Mouse (Mus musculus): ENCODE results near the gene Odf4. TPM values are rescaled to one million over a fixed set of nuclear protein-coding genes. Genes with fewer than 3 reads are reported as not detected.
A peak's percentile ranks its signal among the peaks of the same experiment; 100 is the strongest.
"Not testable (repeated sequence)": the region's sequence is repeated elsewhere in the genome, so short reads cannot be mapped to it uniquely, and the experiment has no call there.

The Odf4 gene
- polyA plus RNA-seq, 1 experiment from 2014 or later: not detected

DNA sequence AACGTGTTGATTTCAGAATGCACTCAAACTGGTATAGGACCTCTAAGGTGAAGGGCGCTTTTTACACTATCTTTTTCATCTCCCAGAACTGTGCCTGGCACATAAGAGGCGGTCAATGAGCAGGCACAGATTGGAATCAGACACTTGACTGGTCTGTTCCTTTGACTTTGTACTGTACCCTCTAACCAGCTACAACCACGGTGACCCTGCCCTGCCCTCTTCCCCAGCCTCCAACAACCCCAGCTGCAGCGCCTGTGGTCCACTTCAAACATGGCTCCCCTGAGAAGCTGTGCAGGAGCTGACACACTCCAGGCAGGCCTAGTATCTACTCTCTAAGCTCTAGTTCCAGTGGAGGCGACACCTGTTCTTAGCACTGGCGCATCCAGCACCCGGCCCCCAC, 15.8 kb upstream of the Odf4 start:
- no peak for ATAC-seq (ENCODE audit: low FRiP score, low read depth)
- no peak overlapping the region for H3K4me3 ChIP-seq
- whole genome bisulfite sequencing: 93% methylated on average over 8 of the region's 8 CpGs

DNA sequence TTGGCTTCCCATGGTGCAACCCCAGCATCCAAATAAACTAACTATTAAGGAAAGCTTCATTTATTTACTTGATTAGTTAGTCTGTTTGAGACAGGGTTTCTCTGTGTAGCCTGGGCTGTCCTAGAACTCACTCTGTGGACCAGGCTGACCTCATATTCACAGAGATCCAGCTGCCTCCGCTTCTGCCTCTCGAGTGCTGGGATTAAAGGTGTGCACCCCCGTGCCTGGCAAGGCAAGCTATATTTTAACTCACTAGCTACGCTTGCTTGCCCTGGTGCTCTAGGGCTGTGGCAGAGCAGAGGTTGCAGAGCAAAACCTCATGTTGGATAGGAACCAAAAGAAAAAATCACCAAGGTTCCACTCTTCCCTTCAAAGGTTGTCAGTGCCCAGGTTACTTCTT, 13.6 kb upstream of the Odf4 start:
- H3K9me3 ChIP-seq: no peaks in the 10 kb centered on the region
- WGBS: 70% methylated on average over 4 of the region's 4 CpGs
- peaks cover 4% of the 10 kb centered on the region for H3K4me1 ChIP-seq
- H3K9ac ChIP-seq: peak overlapping the region; percentile 63
- ATAC-seq (ENCODE audit: low FRiP score, low read depth): no peak
- no peaks in the 10 kb centered on the region for H3K27me3 ChIP-seq (replicated peaks)
- H3K36me3 ChIP-seq: no peaks in the 10 kb centered on the region
- peak overlapping the region; percentile 66 for H3K4me2 ChIP-seq (replicated peaks)
- H3K4me3 ChIP-seq: peak overlapping the region; percentile 43
- no peak overlapping the region for H3K27ac ChIP-seq

More for the DNA sequence above, 15.8 kb upstream of the Odf4 start:
- Histone ChIP-seq H3K9ac (no peak overlapping the region), H3K9me3 (no peaks in the 10 kb centered on the region), H3K27me3 (replicated peaks) (peaks cover 12% of the 10 kb centered on the region), H3K36me3 (no peaks in the 10 kb centered on the region), H3K27ac (no peak overlapping the region), H3K4me1 (peaks cover 10% of the 10 kb centered on the region), H3K4me2 (replicated peaks) (no peak overlapping the region)

DNA sequence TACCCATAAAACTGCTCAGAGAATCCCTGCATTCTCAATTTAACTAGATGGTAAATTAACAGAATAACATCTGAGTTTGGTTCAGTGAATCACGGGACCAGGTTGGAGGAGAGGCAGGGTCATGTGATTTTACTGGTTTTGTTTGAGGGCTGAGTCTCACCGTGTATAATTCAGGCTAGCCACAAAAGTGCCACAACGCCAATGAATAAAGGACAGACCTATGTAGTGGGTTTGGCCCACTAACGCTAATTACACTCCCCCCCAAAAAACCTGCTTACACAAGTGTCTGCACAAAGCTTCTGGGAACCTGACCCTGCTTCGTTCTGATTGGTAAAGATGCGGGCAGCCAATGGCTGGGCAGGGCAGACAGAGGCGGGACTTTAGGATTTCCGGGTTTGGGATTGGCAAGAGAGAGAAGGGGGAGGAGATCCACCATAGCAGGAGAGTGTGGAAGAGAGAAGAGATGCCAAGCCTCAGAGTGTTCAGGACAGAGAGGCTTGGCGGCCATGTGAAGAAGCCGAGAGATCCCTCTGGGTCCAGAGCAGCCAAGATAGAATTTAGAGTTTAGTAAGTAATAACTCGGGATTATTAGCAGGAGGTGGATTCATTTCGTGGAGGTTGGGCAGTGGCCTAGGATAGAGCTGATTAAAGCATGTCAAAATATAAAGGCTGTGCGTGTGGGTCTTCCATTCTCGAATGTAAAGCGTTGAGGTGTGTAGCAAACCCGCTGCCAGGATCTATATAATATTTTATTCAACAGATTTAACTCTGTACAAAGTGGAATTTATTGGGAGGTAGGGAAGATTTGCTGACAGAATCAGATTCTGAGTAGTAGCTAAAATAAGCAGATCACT, 12.8 kb upstream of the Odf4 start:
- no peak overlapping the region for H3K27ac ChIP-seq
- ATAC-seq (ENCODE audit: low FRiP score, low read depth): peak; percentile 100
- no peaks in the 10 kb centered on the region for H3K36me3 ChIP-seq
- peak overlapping the region; percentile 66 for H3K4me2 ChIP-seq (replicated peaks)
- H3K27me3 ChIP-seq (replicated peaks): no peaks in the 10 kb centered on the region
- peak overlapping the region; percentile 63 for H3K9ac ChIP-seq
- H3K4me3 ChIP-seq: peak overlapping the region; percentile 43
- H3K4me1 ChIP-seq: peaks cover 4% of the 10 kb centered on the region
- 5% methylated on average over 16 of the region's 16 CpGs for WGBS
- no peaks in the 10 kb centered on the region for H3K9me3 ChIP-seq

DNA sequence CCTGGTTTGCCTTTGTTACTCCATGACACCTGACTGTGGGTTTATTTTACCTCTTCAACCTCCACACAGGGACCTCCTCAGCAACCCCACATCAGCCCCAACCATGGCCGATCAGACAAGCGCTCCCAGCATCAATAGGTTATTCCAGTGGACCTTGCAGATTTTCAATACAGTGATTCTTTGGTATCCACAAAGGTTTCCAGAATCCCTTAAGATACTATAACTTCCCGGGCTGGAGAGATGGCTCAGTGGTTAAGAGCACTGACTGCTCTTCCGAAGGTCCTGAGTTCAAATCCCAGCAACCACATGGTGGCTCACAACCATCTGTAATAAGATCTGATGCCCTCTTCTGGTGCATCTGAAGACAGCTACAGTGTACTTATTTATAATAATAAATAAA, 10.1 kb upstream of the Odf4 start:
- H3K27me3 ChIP-seq (replicated peaks); ATAC-seq (ENCODE audit: low FRiP score, low read depth); H3K4me1 ChIP-seq; H3K9ac ChIP-seq; H3K4me2 ChIP-seq (replicated peaks); H3K27ac ChIP-seq; H3K4me3 ChIP-seq; H3K36me3 ChIP-seq; H3K9me3 ChIP-seq: not testable (repeated sequence)
- 87% methylated on average over 4 of the region's 4 CpGs for WGBS

GRCm38 (mm10) chr11:68933885-68934507, 7.1 kb upstream of the Odf4 start:
- Histone ChIP-seq H3K27me3 (replicated peaks) (no peaks in the 10 kb centered on the region), H3K9ac (no peak overlapping the region), H3K27ac (no peak overlapping the region), H3K4me1 (no peaks in the 10 kb centered on the region), H3K36me3 (no peaks in the 10 kb centered on the region), H3K9me3 (no peaks in the 10 kb centered on the region), H3K4me2 (replicated peaks) (no peak overlapping the region), H3K4me3 (no peak overlapping the region)
- no peak for ATAC-seq (ENCODE audit: low FRiP score, low read depth)
- WGBS: 75% methylated on average over 5 of the region's 5 CpGs

DNA sequence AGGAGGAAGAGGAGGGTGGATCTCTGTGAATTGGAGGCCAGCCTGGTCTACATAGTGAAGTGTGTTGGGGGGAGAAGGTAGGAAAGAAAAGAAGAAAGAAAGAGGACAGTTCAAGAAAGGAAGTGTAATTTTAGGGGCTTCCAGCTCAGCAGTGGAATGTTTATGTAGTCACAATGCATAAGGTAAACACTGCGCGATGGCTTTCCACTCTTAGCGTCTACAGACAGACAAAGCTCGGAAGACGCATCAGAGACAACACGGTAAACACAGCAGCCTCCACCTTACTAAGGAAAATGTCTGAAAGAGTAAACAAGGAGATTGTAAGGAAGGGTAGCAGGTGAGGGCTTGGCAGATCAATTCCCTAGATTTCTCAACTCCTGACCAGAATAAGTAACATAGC, 3.1 kb upstream of the Odf4 start:
- H3K4me1 ChIP-seq: no peaks in the 10 kb centered on the region
- WGBS: 84% methylated on average over 6 of the region's 6 CpGs
- no peaks in the 10 kb centered on the region for H3K9me3 ChIP-seq
- ATAC-seq (ENCODE audit: low FRiP score, low read depth): no peak
- H3K9ac ChIP-seq: no peak overlapping the region
- no peaks in the 10 kb centered on the region for H3K36me3 ChIP-seq
- H3K27me3 ChIP-seq (replicated peaks): no peaks in the 10 kb centered on the region
- H3K27ac ChIP-seq: no peak overlapping the region
- H3K4me3 ChIP-seq: no peak overlapping the region
- H3K4me2 ChIP-seq (replicated peaks): no peak overlapping the region

DNA sequence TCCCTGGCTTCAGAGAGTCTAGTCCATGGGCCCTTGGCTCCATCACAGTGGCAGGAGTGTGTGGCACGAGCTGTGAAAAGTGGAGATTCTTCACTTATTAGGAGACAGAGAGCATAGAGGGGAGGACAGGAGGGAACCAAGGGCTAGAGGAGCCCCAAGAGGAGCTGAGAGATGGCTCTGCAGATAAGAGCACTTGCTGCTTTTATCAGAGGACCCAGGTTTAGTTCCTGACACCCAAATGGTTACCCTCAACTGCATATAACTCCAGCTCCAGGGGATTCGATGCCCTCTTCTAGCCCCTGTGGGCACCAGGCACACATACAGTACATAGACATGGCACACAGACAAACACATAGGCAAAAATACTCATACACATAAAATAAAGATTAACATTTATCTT, 2.1 kb downstream of the Odf4 start:
- Histone ChIP-seq H3K36me3 (no peaks in the 10 kb centered on the region), H3K4me3 (no peak overlapping the region), H3K4me2 (replicated peaks) (no peak overlapping the region), H3K27me3 (replicated peaks) (no peaks in the 10 kb centered on the region), H3K27ac (no peak overlapping the region), H3K4me1 (0 out of 2 replicates have a peak, but pooled peaks cover 2% of the 10 kb centered on the region), H3K9ac (no peak overlapping the region), H3K9me3 (no peaks in the 10 kb centered on the region)
- ATAC-seq (ENCODE audit: low FRiP score, low read depth): no peak
- WGBS: 82% methylated on average over 2 of the region's 2 CpGs

DNA sequence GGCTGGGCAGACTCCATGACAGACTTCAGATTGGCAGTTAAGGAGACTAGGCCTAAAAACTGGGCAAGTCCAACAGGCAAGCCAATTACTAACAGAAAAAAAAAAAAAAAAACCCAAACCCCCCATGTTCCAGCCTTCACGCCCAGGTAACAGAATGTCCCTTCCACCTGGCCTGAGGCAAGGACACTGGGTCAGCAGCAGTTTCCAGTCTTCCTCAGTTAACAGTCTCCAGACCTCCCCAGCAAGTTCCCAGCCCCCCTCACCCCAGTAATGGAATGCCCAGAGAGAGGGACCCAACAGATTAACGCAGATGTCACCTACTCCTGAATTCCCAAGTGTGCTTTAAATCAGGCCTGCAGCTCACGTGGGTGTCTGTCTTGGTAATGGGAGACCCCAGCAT, 3.7 kb downstream of the Odf4 start:
- WGBS: 52% methylated on average over 3 of the region's 3 CpGs
- Histone ChIP-seq H3K36me3 (no peaks in the 10 kb centered on the region), H3K4me1 (0 out of 2 replicates have a peak, but pooled peaks cover 2% of the 10 kb centered on the region), H3K4me3 (no peak overlapping the region), H3K9ac (no peak overlapping the region), H3K9me3 (no peaks in the 10 kb centered on the region), H3K27me3 (replicated peaks) (no peaks in the 10 kb centered on the region), H3K27ac (no peak overlapping the region), H3K4me2 (replicated peaks) (no peak overlapping the region)
- ATAC-seq (ENCODE audit: low FRiP score, low read depth): no peak

- H3K9ac ChIP-seq: no peak overlapping the region
- H3K36me3 ChIP-seq: no peaks in the 10 kb centered on the region
- no peak overlapping the region for H3K27ac ChIP-seq
- no peak overlapping the region for H3K4me3 ChIP-seq
- ATAC-seq (ENCODE audit: low FRiP score, low read depth): no peak
- no peaks in the 10 kb centered on the region for H3K4me1 ChIP-seq
- H3K9me3 ChIP-seq: no peaks in the 10 kb centered on the region
- no peak overlapping the region for H3K4me2 ChIP-seq (replicated peaks)
- 87% methylated on average over 4 of the region's 4 CpGs for WGBS
- H3K27me3 ChIP-seq (replicated peaks): no peaks in the 10 kb centered on the region
Measured at GRCm38 (mm10) chr11:68914566-68914965, 12.3 kb downstream of the Odf4 start.

DNA sequence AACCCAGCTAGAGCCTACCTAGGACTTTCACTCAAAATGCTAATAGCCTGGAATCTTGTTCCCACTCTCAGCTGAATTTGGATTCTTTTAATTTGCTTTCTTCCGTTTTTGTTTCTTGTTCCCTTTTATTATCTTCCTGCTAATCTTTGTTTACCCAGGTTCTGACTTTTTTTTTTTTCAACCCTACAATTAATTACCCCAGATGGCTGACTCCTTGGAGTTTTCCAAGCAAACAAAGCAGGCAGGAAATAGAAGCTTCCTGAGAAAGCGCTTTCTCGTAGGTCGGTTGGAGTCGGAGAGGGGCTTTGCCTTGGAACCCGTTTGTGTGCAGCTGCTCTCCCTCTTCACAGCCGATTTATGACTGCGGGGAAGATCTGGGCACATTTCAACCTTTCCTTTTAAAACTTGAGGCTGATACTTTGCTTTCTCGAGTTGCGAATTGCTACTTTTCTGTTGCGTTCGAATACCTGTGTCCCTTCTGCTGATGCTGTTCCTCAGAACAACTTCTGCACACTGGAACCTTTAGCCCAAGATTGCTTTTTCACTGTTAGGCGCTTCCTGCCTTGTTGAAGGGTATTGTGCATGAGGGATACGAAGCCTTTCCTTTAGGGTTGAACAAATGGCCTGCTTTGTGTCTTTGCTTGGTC, 15.2 kb downstream of the Odf4 start:
- H3K4me2 ChIP-seq (replicated peaks): no peak overlapping the region
- H3K36me3 ChIP-seq: peaks cover 11% of the 10 kb centered on the region
- no peak for ATAC-seq (ENCODE audit: low FRiP score, low read depth)
- no peak overlapping the region for H3K4me3 ChIP-seq
- H3K4me1 ChIP-seq: no peaks in the 10 kb centered on the region
- WGBS: 49% methylated on average over 14 of the region's 14 CpGs
- H3K27me3 ChIP-seq (replicated peaks): no peaks in the 10 kb centered on the region
- no peaks in the 10 kb centered on the region for H3K9me3 ChIP-seq
- H3K9ac ChIP-seq: no peak overlapping the region
- no peak overlapping the region for H3K27ac ChIP-seq

- no peak overlapping the region for H3K27ac ChIP-seq
- no peaks in the 10 kb centered on the region for H3K4me1 ChIP-seq
- H3K9me3 ChIP-seq: no peaks in the 10 kb centered on the region
- H3K4me2 ChIP-seq (replicated peaks): no peak overlapping the region
- no peak overlapping the region for H3K4me3 ChIP-seq
- H3K9ac ChIP-seq: no peak overlapping the region
- ATAC-seq (ENCODE audit: low FRiP score, low read depth): no peak
- H3K36me3 ChIP-seq: peaks cover 37% of the 10 kb centered on the region
- H3K27me3 ChIP-seq (replicated peaks): no peaks in the 10 kb centered on the region
- WGBS: 51% methylated on average over 7 of the region's 7 CpGs
Measured at GRCm38 (mm10) chr11:68908846-68909503, 17.9 kb downstream of the Odf4 start.

GRCm38 (mm10) chr11:68907251-68907650, 19.6 kb downstream of the Odf4 start:
- Histone ChIP-seq H3K9ac (no peak overlapping the region), H3K36me3 (peaks cover 50% of the 10 kb centered on the region), H3K27me3 (replicated peaks) (no peaks in the 10 kb centered on the region), H3K4me3 (no peak overlapping the region), H3K4me1 (peaks cover 8% of the 10 kb centered on the region), H3K27ac (no peak overlapping the region), H3K4me2 (replicated peaks) (no peak overlapping the region), H3K9me3 (no peaks in the 10 kb centered on the region)
- 82% methylated on average over 3 of the region's 3 CpGs for WGBS
- no peak for ATAC-seq (ENCODE audit: low FRiP score, low read depth)
